In genomic region chr17:85692594-85692993, GRCm38 (mm10) we compare ENCODE assay signal across 16 mouse cellular contexts. TPM values are rescaled to one million over a fixed set of nuclear protein-coding genes. Genes with fewer than 3 reads are reported as not detected.
DNase-seq lines count a peak whose midpoint lies in the region; ATAC-seq lines count a peak whose summit lies in the region.
"Had no signal": no experiment of that assay in that cellular context is flagged by ENCODE, and none has a peak within 500 bp of the region (broad histone marks: within the 10 kb centered on the region; RNA-seq: fewer than 3 reads in every experiment).

No protein-coding gene starts in this region.

- no peak overlapping the region for H3K4me3 ChIP-seq in midbrain, embryonic 11.5 days (ENCODE audit: low read depth, low read length)
- no peak overlapping the region for H3K4me3 ChIP-seq in midbrain, embryonic 13.5 days (replicated peaks)
- H3K4me3 ChIP-seq in limb, embryonic 10.5 days, result 0 out of 2 replicates have a peak overlapping the region, but pooled peaks have one; percentile 17
- peak overlapping the region; percentile 23 for H3K4me3 ChIP-seq in stomach, embryonic 16.5 days (replicated peaks; ENCODE audit: low read length)

- ATAC-seq in midbrain, embryonic 11.5 days (ENCODE audit: low FRiP score), result no peak
- ATAC-seq in midbrain, embryonic 13.5 days, result no peak
- ATAC-seq in stomach, embryonic 16.5 days (ENCODE audit: insufficient read depth, low FRiP score), result no peak
- ATAC-seq in megakaryocyte progenitor cell, adult 5-6 weeks (replicated peaks; ENCODE audit: poor library complexity), result no peak
- ATAC-seq: activated CD4-positive, CD25-positive, alpha-beta regulatory T cell, adult 4 months; intestine, embryonic 16.5 days; midbrain, embryonic 16.5 days had no signal

- H3K27ac ChIP-seq in midbrain, embryonic 11.5 days (ENCODE audit: low read depth, low read length), result no peak overlapping the region
- no peak overlapping the region for H3K27ac ChIP-seq in midbrain, embryonic 13.5 days
- H3K27ac ChIP-seq in limb, embryonic 10.5 days, result peak overlapping the region; percentile 42
- H3K27ac ChIP-seq in stomach, embryonic 16.5 days (ENCODE audit: low read length), result no peak overlapping the region

- WGBS in midbrain, embryonic 11.5 days, result 3% methylated on average over 23 of the region's 23 CpGs
- under 1% methylated on average over 23 of the region's 23 CpGs for WGBS in midbrain, embryonic 13.5 days
- 1% methylated on average over 23 of the region's 23 CpGs for WGBS in limb, embryonic 10.5 days
- 10% methylated on average over 23 of the region's 23 CpGs for WGBS in stomach, embryonic 16.5 days

- H3K4me1 ChIP-seq in midbrain, embryonic 11.5 days (ENCODE audit: control insufficient read depth, insufficient read depth, low read length), result peaks cover 16% of the 10 kb centered on the region
- H3K4me1 ChIP-seq in midbrain, embryonic 13.5 days (replicated peaks), result peaks cover 17% of the 10 kb centered on the region
- H3K4me1 ChIP-seq in limb, embryonic 10.5 days, result peaks cover 50% of the 10 kb centered on the region
- peaks cover 9% of the 10 kb centered on the region for H3K4me1 ChIP-seq in stomach, embryonic 16.5 days (ENCODE audit: control insufficient read depth, insufficient read depth, low read length)

- intact Hi-C loops in heart, postnatal 14 days (cut with DNase I), result no loop called here

- no peaks in the 10 kb centered on the region for H3K36me3 ChIP-seq in midbrain, embryonic 11.5 days (ENCODE audit: control insufficient read depth, insufficient read depth, low read length)
- H3K36me3 ChIP-seq in midbrain, embryonic 13.5 days, result no peaks in the 10 kb centered on the region
- H3K36me3 ChIP-seq in limb, embryonic 10.5 days, result no peaks in the 10 kb centered on the region
- H3K36me3 ChIP-seq in stomach, embryonic 16.5 days (ENCODE audit: control insufficient read depth, insufficient read depth, low read length), result no peaks in the 10 kb centered on the region

- H3K9me3 ChIP-seq in midbrain, embryonic 11.5 days (ENCODE audit: control insufficient read depth, low read length), result 0 out of 2 replicates have a peak, but pooled peaks cover 3% of the 10 kb centered on the region
- no peaks in the 10 kb centered on the region for H3K9me3 ChIP-seq in midbrain, embryonic 13.5 days
- no peaks in the 10 kb centered on the region for H3K9me3 ChIP-seq in limb, embryonic 10.5 days (replicated peaks)
- H3K9me3 ChIP-seq in stomach, embryonic 16.5 days (replicated peaks; ENCODE audit: control insufficient read depth, low read length), result no peaks in the 10 kb centered on the region; the same call in 1 of the 2 replicates

- H3K4me2 ChIP-seq in midbrain, embryonic 11.5 days, result no peak overlapping the region
- no peak overlapping the region for H3K4me2 ChIP-seq in midbrain, embryonic 13.5 days (replicated peaks)
- H3K4me2 ChIP-seq in stomach, embryonic 16.5 days (ENCODE audit: low read depth, low read length), result peak overlapping the region; percentile 3

- peaks cover 78% of the 10 kb centered on the region for H3K27me3 ChIP-seq in midbrain, embryonic 11.5 days (ENCODE audit: control insufficient read depth, insufficient read depth, low read length)
- H3K27me3 ChIP-seq in midbrain, embryonic 13.5 days, result peaks cover 96% of the 10 kb centered on the region
- peaks cover 100% of the 10 kb centered on the region for H3K27me3 ChIP-seq in limb, embryonic 10.5 days (ENCODE audit: low read depth, poor library complexity, severe bottlenecking)
- H3K27me3 ChIP-seq in stomach, embryonic 16.5 days (ENCODE audit: control insufficient read depth, insufficient read depth, low read length), result peaks cover 77% of the 10 kb centered on the region

- no peak overlapping the region for H3K9ac ChIP-seq in midbrain, embryonic 11.5 days (ENCODE audit: low read length)
- no peak overlapping the region for H3K9ac ChIP-seq in midbrain, embryonic 13.5 days (replicated peaks)
- H3K9ac ChIP-seq in stomach, embryonic 16.5 days (ENCODE audit: low read length), result peak overlapping the region; percentile 32; the same call in 1 of the 2 replicates

- DNase-seq in heart, adult 11 months, result peak; percentile 78
- no peak for DNase-seq in heart, postnatal 14 days
- peak; percentile 95 for DNase-seq in midbrain, embryonic 11.5 days (ENCODE audit: low spot score, missing footprints)
- DNase-seq in limb, embryonic 10.5 days (ENCODE audit: low spot score), result peak; percentile 71
- DNase-seq in layer of hippocampus, adult 18-20 months (ENCODE audit: low spot score in 2 of 2), result no peak
- DNase-seq: cerebellum, adult 11-12 months; left cerebral cortex, postnatal 4 days; right cerebral cortex, adult 18-20 months had no signal

RNA-seq across cellular contexts. Expression of gene Six2, which starts 4.5 kb away (rescaled TPM):
- total RNA-seq in heart, postnatal 14 days (2021), result under 1 TPM; 0.24 to 0.61 TPM
- 5.6 and 6.7 TPM in 2 replicates for polyA plus RNA-seq in midbrain, embryonic 11.5 days (2014; fragmentation: Nextera tagmentation; extraction: Ambion mirVana)
- 0.30 and 0.31 TPM in 2 replicates for polyA plus RNA-seq in midbrain, embryonic 13.5 days (2015; fragmentation: Nextera tagmentation; extraction: Ambion mirVana)
- 0.87 and 2.7 TPM in 2 replicates for polyA plus RNA-seq in limb, embryonic 10.5 days (2016; fragmentation: Nextera tagmentation; extraction: Ambion mirVana)
- 2.6 and 3.4 TPM in 2 replicates for polyA plus RNA-seq in stomach, embryonic 16.5 days (2015; fragmentation: Nextera tagmentation; extraction: Ambion mirVana)
- total RNA-seq in megakaryocyte progenitor cell, adult 5-6 weeks (2015), result not detected in 2 replicates
- not detected in 2 replicates for total RNA-seq in megakaryocyte progenitor cell, adult 5-6 weeks (2017)
- under 1 TPM; 0.17 to 0.30 TPM for total RNA-seq in layer of hippocampus, adult 18-20 months (2021)
- polyA plus RNA-seq: activated CD4-positive, CD25-positive, alpha-beta regulatory T cell, adult 4 months; C2C12; neural tube, embryonic 14.5 days had no signal

Comparison
In these comparisons a context has a peak if more than half of its experiments do, and no peak if none do; other contexts are left out.
1. DNase-seq: peak in heart, adult 11 months (single experiment), midbrain, embryonic 11.5 days (single experiment) and limb, embryonic 10.5 days (single experiment); none in heart, postnatal 14 days (0 of 2) and layer of hippocampus, adult 18-20 months (0 of 2).
2. H3K4me3 ChIP-seq: peak in limb, embryonic 10.5 days (single experiment) and stomach, embryonic 16.5 days (single experiment); none in midbrain, embryonic 11.5 days (single experiment) and midbrain, embryonic 13.5 days (single experiment).